Mouse (Mus musculus): ENCODE measurements around the gene Ipp. TPM values are rescaled to one million over a fixed set of nuclear protein-coding genes. Genes with fewer than 3 reads are reported as not detected.

Gene Ipp
- 1.2 TPM in 1 of 2 replicates, not detected in the other for polyA plus RNA-seq (2012; ENCODE audit: insufficient read depth, low replicate concordance)

DNA sequence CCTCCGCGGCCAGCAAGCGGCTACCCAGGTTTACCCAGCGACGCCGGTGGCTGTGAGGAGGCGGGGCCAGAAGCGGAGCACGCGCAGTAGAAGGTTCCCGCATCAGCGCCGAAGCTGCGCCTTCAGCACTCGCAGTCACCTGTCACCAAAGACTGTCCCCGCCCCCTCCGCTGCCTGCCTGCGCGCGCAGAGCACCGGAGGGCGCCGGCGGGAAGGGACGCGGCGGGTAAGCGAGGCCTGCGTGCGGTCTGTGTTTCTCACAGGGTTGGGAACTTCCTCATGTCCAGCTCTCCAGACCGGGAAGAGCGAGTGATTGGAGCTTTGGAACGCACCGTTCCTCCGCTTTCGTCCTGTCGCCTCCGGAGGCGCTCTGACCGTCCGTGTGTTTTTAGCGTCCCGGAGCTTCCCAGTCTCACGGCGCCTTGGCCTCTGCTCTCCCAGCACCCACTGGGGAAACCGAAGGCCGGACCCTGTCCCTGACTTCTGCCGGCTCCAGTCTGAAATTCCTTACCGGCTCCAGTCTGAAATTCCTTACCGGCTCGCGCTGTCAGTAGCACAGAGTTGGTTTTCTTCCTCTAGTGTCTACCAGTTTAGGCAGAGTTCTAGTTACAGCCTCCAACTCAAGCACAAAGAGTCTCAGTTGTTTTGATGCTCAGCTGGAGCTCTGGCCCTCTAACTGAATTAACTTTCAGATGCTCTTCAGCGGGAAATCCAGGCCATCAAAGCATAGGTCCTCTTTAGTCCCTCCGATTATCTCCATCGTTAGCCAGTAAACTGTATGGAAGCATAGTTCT is at the start of gene Ipp:
Ipp (plus strand) TSS at position 125 of the 794 bp plus-strand sequence.
- peak within 1 kb of the TSS; percentile 94 for H3K4me3 ChIP-seq (replicated peaks)
- H3K9me3 ChIP-seq = no peaks in the 10 kb centered on the region

DNA sequence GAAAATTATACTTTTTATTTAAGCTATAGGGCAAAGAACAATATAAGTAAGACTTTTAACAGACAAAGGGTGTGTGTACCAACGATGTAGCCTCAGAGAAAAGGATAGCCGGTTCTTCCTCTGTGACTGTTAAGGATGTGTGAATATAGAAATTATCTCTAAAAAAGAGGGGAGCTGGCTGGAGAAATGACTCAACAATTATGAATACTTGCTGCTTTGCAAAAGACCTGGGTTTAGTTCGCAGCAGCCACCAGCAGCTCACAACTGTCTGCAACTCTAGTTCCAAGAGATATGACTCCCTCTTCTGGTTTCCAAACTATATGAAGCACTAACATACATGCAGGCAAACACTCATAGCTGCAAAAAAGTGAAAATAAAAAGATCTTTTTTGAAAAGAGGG is 45.4 kb upstream of the Ipp start:
- no peaks in the 10 kb centered on the region for H3K27me3 ChIP-seq (replicated peaks)
- no peaks in the 10 kb centered on the region for H3K9me3 ChIP-seq
- no peak for TF ChIP-seq FLI1 (IDR thresholded peaks at IDR 0.05; ENCODE audit: low read length)
- no peak for TF ChIP-seq GATA1 (IDR thresholded peaks at IDR 0.05; ENCODE audit: borderline replicate concordance, low read length)
- peaks cover 54% of the 10 kb centered on the region for H3K4me1 ChIP-seq
- peak overlapping the region; percentile 64 for H3K4me3 ChIP-seq (replicated peaks)
- H3K36me3 ChIP-seq (replicated peaks; ENCODE audit: low read length) = no peaks in the 10 kb centered on the region

More for the DNA sequence above, at the start of gene Ipp:
- Histone ChIP-seq H3K36me3 (replicated peaks; ENCODE audit: low read length) (peaks cover 17% of the 10 kb centered on the region), H3K27me3 (replicated peaks) (no peaks in the 10 kb centered on the region), H3K4me1 (peaks cover 25% of the 10 kb centered on the region)
- TF ChIP-seq GATA1 (IDR thresholded peaks at IDR 0.05; ENCODE audit: borderline replicate concordance, low read length) = no peak
- TF ChIP-seq FLI1 (IDR thresholded peaks at IDR 0.05; ENCODE audit: low read length) = no peak

DNA sequence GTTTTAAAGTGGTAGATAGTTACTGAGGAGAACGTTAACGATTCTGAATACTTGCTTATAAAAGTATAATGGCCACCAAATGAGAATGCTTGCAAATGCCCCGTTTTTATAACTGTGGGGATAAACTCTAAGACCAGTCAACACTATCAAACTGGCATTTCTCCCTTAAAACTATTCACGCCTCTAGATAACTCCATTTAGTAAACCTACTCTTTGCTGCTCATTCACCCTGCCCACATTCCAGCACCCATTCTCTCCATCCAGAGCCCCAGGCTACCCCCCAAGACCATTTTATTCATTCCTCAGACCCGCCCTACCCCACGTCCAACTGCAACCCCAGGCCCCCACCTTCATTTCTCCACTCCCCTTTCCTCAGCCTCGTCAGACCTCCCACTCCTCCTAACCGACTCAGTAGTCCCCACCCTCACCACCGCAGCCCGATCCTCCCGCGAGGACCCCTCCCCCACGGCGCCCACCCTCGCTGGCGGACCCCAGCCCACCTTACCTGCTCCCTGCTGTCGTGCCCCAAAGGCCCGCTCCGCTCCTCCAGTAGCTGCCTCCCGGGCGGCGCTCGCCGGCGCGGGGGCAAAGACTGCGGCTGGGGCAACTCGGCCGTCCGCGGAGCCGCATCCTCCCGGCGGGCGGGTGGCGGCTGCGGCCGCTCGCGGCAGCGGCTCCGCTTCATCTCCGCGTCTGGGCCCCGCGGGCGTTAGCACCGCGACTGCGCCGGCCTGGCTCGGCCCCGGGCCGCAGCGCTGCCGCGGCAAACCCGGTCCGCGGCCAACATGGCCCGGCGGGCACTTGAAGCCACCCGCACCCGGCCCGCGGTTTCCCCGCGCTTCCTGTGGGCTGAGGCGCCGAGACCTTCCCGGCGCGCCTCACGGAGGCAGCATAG is 43.9 kb upstream of the Ipp start:
- no peaks in the 10 kb centered on the region for H3K36me3 ChIP-seq (replicated peaks; ENCODE audit: low read length)
- H3K9me3 ChIP-seq = peaks cover 6% of the 10 kb centered on the region
- TF ChIP-seq FLI1 (IDR thresholded peaks at IDR 0.05; ENCODE audit: low read length) = no peak
- TF ChIP-seq GATA1 (IDR thresholded peaks at IDR 0.05; ENCODE audit: borderline replicate concordance, low read length) = no peak
- H3K4me3 ChIP-seq (replicated peaks) = peak overlapping the region; percentile 95
- peaks cover 57% of the 10 kb centered on the region for H3K4me1 ChIP-seq
- no peaks in the 10 kb centered on the region for H3K27me3 ChIP-seq (replicated peaks)

DNA sequence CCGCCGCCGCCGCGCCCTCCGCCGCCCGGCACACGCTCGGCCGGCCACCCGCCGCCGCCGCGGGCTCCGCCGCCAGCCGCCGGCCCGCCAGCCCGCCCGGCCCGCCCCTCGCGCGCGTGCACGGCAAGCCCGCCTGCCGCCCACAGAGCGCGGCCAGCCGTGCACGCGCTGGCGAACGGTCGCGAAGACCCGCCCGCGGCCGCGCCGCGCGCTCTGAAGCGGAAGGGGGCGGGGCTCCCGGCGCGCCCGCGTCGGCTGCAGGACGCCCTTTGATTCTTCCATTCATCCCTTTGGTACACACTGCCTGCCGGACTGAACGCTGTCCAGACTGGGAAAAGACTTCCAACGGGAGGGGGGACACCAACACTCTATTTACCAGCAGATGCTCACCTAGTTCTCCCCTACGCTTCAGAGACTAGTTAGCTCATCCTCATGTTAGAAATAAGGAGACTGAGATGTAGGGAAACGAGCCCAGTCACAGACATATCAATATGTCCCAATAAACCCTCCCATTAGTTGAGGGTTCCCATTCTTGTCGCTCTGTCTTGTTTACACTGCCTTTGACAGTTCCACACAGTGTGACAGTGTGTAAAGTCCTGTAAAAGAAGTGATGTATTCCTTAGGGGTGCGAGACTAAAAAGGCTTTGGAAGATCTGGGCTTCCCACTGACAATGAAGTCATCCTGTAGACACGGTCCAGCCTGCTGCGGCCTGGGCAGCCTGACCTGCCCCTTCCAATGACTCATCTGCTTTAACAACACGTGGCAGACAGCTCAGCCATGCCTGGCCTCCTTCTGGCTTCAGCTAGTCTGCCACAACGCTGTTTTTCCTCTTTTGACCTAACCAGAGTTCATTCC is 43.0 kb upstream of the Ipp start, which contains the start of gene Mast2:
Mast2 (minus strand) TSS at position 58 of the 856 bp plus-strand sequence.
- Histone ChIP-seq H3K4me3 (replicated peaks) (peak within 1 kb of the TSS; percentile 95), H3K27me3 (replicated peaks) (no peaks in the 10 kb centered on the region), H3K9me3 (peaks cover 6% of the 10 kb centered on the region), H3K36me3 (replicated peaks; ENCODE audit: low read length) (no peaks in the 10 kb centered on the region), H3K4me1 (peaks cover 49% of the 10 kb centered on the region)
- TF ChIP-seq FLI1 (IDR thresholded peaks at IDR 0.05; ENCODE audit: low read length) = no peak
- TF ChIP-seq GATA1 (IDR thresholded peaks at IDR 0.05; ENCODE audit: borderline replicate concordance, low read length) = no peak

DNA sequence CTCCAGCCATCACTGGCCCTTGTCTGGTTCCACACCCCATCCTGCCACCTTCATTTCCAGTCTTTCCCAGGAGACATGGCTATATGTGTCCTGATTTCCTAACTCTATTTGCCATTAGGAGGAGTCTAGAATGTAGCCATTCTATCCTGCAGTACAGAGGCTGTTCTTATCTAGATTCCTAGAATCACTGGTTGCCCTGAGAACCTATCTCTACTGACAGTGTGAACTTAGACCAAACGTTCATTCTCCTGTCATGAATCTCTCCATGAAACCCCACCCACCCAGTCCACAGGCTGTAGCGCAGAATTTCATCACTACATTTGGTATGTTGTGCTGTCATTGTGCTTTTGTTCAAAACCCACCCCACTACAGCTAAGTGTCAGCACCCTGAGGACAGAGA is 26.0 kb upstream of the Ipp start:
- no peaks in the 10 kb centered on the region for H3K27me3 ChIP-seq (replicated peaks)
- no peak overlapping the region for H3K4me3 ChIP-seq (replicated peaks)
- H3K4me1 ChIP-seq = peaks cover 31% of the 10 kb centered on the region
- no peaks in the 10 kb centered on the region for H3K36me3 ChIP-seq (replicated peaks; ENCODE audit: low read length)
- no peaks in the 10 kb centered on the region for H3K9me3 ChIP-seq
- TF ChIP-seq FLI1 (IDR thresholded peaks at IDR 0.05; ENCODE audit: low read length) (no peak), GATA1 (IDR thresholded peaks at IDR 0.05; ENCODE audit: borderline replicate concordance, low read length) (no peak)

DNA sequence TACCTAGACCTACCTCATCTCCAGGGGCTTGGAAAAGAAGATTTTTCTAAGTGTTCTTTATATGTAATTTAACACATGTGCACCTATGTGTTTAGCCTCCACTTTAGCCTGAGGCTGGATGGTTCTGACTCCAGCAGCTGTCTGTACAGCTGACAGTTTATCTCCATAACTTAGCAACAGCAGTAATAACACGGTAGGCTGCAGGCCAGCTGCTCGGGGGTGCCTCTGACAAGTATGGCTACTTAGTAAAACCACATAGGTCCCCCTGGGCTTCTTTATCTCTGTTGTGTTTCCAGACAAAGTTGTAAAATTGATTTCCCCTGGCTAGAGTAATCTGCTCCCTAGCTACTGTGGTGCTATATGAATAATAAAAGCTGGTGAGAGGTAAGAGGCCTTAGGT is 23.9 kb upstream of the Ipp start:
- TF ChIP-seq GATA1 (IDR thresholded peaks at IDR 0.05; ENCODE audit: borderline replicate concordance, low read length) (no peak), FLI1 (IDR thresholded peaks at IDR 0.05; ENCODE audit: low read length) (no peak)
- Histone ChIP-seq H3K4me1 (peaks cover 31% of the 10 kb centered on the region), H3K27me3 (replicated peaks) (peaks cover 2% of the 10 kb centered on the region)

DNA sequence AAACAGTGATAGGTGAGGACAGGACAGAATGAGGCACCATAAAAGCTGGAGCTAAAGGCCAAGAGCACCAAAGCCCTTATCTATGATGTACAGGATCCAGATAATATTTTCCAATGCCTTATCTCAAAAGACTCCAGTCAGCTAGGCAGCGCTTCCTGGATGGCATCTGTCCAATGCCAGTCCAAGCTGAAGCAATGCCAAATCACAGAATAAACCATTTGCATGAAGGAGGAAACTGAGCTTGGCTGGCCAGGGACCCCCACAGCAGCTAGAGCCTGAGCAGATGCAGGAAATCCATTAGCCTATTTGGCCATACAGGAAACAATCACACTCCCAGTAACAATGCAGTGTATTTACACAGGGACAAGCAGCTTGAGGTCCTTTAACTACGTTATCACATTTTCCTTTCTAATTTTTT is 16.2 kb upstream of the Ipp start:
- Histone ChIP-seq H3K4me3 (replicated peaks) (peak overlapping the region; percentile 17), H3K36me3 (replicated peaks; ENCODE audit: low read length) (peaks cover 8% of the 10 kb centered on the region), H3K9me3 (peaks cover 14% of the 10 kb centered on the region), H3K4me1 (peaks cover 28% of the 10 kb centered on the region), H3K27me3 (replicated peaks) (peaks cover 12% of the 10 kb centered on the region)
- TF ChIP-seq GATA1 (IDR thresholded peaks at IDR 0.05; ENCODE audit: borderline replicate concordance, low read length) (0 out of 3 replicates have a peak, but pooled peaks have one; percentile 35), FLI1 (IDR thresholded peaks at IDR 0.05; ENCODE audit: low read length) (no peak)

More for the DNA sequence above, 23.9 kb upstream of the Ipp start:
- no peaks in the 10 kb centered on the region for H3K9me3 ChIP-seq
- H3K4me3 ChIP-seq (replicated peaks) = no peak overlapping the region
- no peaks in the 10 kb centered on the region for H3K36me3 ChIP-seq (replicated peaks; ENCODE audit: low read length)

DNA sequence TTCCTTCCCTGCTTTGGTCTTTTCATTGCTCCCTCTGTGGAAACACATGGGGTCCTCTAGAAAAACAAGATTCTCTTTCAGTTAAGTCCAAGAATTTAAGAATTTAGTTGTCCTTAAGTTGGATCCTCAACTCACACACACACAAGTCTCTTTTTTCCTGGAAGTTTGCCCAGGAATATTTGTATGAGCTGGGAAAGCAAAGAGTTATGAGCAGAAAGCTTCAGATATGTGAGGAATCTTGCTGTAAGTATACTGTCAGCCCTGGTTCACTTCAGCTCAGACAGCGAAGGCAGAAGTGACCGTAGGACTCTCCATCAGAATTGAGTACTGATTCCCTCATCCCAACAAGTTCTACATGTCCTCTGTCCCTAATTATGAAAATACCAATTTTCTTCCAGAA is 15.5 kb upstream of the Ipp start:
- Histone ChIP-seq H3K27me3 (replicated peaks) (peaks cover 12% of the 10 kb centered on the region), H3K36me3 (replicated peaks; ENCODE audit: low read length) (peaks cover 8% of the 10 kb centered on the region), H3K4me1 (peaks cover 28% of the 10 kb centered on the region), H3K9me3 (peaks cover 14% of the 10 kb centered on the region), H3K4me3 (replicated peaks) (no peak overlapping the region)
- no peak for TF ChIP-seq FLI1 (IDR thresholded peaks at IDR 0.05; ENCODE audit: low read length)

DNA sequence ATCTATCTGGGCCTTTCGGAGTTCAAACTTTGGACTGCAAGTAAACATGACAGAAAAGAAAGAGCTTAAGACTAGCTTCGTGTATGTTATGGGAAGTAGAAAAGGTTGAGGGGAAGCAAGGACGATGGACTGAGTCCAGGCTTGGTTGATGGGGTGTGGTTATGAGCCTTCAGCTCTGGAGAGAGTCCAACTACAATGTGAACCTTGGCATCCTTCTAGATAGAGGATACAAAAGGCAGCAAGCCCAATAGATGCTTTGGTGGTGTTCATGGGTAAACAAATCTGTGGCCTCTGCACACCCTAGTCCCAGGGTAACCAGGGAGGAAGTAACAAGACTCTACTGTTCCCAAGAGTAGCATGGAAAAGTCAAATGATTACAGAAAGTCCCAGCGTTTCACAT is 14.9 kb upstream of the Ipp start:
- H3K36me3 ChIP-seq (replicated peaks; ENCODE audit: low read length) = peaks cover 8% of the 10 kb centered on the region
- H3K4me3 ChIP-seq (replicated peaks) = no peak overlapping the region
- peaks cover 12% of the 10 kb centered on the region for H3K27me3 ChIP-seq (replicated peaks)
- TF ChIP-seq GATA1 (IDR thresholded peaks at IDR 0.05; ENCODE audit: borderline replicate concordance, low read length) (no peak), FLI1 (IDR thresholded peaks at IDR 0.05; ENCODE audit: low read length) (no peak)
- H3K9me3 ChIP-seq = peaks cover 14% of the 10 kb centered on the region
- H3K4me1 ChIP-seq = peaks cover 32% of the 10 kb centered on the region

Data from megakaryocyte, embryonic 14.5 days (primary cell).